Mouse (Mus musculus) brain, adult 2 months (tissue): Measurements from ENCODE around the gene Fut8.
"Not testable (repeated sequence)": the region's sequence is repeated elsewhere in the genome, so short reads cannot be mapped to it uniquely, and the experiment has no call there.

Experiments used
- DNase-seq: peaks from one replicate; pipeline ENCODE4 v3.0.0; 2011; ENCODE audit warnings: low read depth, low spot score

Fut8 gene

DNA sequence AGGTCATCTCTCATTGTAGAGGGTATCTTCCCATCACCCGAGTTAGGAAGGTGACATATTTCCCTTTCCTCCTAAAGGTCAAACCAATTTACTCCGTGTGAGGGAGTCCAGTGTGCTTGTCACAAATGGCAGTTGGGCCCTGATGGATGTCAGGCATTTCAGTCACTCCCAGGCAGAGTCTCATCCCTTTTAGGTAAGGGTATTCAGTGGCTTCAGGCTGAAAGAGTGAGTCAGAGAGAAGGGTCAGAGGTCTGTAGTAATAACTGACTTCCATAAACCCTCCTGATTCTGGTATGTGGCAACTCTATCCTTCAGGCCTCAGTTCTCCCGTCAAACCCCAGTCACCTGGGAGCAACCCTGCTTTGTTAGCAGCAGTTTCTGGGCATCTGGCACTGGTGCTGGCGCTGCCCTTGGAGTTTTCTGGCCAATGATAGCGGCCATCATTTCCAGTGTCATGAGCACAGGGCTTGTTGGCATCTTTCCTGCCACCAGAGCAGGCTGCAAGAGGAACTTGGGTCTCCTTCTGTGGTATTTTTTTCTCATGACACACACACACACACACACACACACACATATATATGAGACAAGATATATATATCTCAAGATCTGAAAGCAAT lies 262.6 kb downstream of the Fut8 start:
- peak; percentile 66 for DNase-seq

DNA sequence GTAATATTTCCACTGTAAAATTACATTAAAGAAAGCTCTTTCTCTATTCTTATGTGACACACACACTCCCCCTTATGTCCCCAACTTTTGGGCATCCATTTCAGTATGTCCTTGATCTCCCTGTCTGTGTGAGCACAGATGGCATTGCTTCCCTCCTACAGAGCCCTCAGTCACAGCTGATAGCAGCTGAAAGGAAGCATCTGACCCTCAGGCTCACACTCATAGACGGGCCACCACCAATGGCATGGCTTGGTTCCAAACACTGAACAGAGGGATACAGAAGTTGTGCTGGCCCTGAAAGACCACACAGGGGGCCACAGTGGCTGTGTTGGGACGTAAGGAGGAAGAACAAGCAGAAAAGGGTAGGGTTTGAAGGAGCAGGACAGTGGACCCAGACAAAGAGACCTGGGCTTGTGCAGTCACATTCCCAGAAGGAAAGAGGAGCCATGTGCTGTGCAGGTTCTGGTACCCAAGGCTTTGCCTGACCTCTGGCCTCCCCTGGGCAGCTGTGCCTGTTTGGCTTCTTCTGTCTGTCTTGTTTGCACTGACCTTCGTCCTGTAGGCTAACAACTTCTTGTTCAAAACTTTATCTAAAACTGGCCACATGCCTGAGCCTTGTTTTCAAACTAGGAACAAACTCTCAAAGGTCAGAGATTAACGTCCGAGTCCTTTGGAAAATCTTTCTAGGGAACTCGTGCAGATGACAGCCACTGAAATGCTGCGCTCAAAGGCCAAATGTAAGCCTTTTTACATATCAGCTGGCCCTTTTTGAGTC lies 263.7 kb downstream of the Fut8 start:
- peak; percentile 53 for DNase-seq

DNA sequence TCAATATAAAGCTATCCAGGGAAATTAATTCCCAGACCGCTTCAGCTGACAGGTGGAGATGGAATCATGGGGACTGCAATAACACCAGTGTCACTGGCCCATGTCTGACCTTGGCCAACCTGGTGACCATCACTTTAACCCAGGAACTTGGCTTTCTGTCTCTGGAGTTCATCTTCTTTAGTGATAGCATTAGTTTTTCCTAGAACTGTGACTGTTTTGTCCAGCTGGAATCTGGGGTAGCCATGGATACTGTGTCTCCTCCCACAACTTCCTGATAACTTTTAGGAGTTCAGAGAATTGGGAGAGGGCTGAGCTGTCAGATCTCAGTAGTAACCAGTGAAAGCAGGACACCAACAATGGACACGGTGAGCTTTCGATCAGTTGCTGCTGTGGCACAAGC lies 264.3 kb downstream of the Fut8 start:
- DNase-seq = no peak

DNA sequence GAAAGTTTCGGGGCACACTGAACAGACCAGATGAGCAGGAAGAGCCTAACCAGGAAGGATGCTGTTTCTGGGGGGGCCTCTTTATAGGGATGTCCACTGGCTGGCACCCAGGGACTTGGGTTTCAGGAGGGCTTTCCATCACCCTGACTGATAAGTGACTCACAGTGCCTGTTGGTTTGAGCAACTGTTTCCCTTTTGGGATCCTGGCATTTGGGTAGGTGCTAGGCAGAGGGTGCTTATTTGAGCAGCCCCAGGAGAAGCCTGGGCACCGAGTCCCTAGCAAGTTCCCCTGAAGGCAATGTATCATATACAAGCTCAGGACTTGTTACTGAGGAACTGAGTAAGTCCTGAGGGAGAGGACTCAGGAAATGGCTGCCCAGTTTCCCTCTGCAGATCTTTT lies 267.5 kb downstream of the Fut8 start:
- no peak for DNase-seq

DNA sequence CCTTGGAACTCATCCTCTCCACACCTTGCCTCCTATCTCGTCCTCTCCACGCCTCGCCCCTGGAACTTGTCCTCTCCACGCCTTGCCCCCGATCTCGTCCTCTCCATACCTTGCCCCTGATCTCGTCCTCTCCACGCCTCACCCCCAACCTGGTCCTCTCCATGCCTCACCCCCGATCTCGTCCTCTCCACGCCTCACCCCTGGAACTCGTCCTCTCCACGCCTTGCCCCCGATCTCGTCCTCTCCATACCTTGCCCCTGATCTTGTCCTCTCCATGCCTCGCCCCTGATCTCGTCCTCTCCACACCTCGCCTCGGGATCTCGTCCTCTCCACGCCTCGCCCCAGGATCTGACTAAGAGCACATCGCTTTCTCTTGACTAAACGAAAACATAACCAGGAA lies 269.8 kb downstream of the Fut8 start:
- DNase-seq = no peak

DNA sequence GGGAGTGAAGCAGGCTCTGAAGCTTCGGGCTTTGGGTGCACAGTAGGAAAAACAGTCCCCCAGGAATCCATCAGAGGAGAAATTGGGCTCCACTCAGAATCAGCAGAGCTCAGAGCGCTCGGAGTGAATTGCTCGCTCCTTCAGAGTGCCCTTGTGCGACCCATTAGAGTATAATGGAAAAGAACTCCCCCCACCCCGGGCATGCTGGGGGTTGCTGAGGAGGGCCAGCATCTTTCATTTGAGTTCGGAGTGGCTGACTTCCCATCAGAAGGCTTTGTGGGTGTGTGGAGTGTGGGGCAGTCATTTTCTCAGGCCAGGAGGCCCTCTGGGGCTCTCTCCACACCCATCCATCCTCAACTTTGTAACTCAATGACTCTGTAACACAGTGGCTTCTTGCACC lies 272.8 kb downstream of the Fut8 start:
- DNase-seq = no peak

DNA sequence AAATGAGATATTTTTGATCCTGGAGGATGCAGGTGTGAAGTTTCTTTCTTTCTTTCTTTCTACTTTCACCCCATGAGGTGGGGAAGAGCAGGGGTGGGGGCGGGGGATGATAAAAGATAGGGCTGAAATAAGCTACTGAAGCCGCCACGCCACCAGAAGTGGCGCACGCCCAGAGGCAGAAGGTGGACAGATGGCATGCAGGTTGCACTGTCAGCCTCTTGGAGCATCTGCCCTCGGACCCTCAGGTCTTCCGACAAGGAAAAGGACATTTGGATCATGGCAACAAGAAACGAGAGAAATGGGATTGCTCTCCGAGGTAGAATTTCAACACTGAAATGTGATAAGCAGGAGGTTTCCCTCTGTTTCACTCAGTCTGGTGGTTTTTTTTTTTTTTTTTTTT lies 273.3 kb downstream of the Fut8 start:
- DNase-seq = peak; percentile 92

DNA sequence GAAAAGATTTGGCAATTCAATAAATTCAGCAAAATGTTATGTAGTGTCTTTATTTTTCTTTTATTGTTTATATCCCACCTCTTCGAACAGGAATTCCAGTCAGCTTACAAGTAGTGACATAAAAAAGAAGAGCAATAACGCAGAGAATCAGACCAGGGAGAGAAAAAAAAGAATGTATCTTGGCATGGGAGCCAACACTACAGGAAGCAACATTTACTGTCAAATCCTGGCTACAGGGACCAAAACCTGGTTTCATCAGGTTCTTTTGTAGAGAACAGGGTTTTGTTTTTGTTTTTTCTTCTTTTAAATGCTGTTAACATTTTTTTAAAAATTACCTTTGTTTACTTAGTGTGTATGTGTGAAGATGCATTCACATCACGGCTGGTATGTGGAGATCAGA lies 273.7 kb downstream of the Fut8 start:
- peak; percentile 71 for DNase-seq

DNA sequence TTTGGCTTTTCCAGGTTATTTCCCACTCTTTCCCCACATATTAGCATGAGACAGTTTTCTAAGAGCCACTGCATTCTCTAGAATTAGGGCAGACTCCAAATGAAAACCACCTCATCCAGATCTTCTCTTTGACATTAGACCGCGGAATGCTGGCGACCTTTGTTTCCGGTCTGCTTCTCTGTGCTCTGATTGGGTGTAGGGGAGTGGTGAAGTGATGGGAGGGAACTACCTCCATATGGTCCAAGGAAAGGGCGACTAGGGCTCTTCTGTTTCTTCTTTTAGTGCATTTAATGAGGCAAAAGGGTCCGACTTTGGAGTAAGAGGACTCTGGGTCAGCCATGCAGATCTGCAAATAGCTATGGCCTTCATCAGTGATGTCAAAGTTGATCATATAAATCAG lies 278.9 kb downstream of the Fut8 start:
- DNase-seq = no peak

DNA sequence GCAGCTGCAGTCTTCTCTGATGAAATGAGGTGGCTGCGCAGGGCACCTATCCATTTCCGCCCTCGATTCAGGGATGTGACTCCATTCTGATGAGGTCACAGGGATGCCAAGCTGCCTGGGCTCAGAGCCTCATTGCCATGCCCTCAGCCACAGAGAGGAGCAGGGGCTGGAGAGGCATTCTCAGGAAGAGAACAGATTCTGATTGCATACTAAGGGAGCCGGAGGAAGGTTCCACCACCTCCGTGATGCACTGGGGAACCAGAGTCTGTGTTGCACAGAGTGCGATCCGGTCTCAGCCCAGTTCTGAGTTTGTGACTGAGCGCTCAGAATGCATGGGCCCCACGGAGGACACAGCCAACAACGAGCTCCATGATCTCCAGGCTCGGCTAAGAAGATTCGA lies 279.8 kb downstream of the Fut8 start:
- no peak for DNase-seq

DNA sequence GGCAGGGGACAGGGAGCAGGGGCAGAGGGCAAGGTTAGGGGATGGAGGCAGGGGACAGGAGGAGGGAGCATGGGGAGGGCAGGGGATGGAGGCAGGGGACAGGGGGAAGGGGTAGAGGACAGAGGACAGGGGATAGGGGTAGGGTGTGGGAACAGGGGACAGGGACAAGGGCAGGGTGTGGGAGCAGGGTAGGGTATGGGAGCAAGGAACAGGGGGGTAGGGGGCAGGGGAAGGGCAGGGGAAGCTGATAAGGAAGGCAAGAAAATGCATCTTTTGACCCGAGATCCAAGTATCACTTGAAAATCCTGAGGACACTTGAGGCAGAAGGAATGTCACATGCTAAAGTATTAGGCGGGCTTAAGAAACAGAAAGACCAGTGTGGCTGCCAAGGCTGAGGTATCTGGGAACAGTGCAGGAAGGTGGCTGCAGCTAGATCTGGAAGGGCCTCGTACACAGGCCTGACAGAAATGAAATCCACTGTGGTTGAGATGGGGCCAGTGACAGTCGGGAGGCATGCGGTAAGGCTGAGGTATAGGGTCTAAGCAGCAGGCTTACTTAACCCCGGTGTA lies 281.7 kb downstream of the Fut8 start:
- no peak for DNase-seq

DNA sequence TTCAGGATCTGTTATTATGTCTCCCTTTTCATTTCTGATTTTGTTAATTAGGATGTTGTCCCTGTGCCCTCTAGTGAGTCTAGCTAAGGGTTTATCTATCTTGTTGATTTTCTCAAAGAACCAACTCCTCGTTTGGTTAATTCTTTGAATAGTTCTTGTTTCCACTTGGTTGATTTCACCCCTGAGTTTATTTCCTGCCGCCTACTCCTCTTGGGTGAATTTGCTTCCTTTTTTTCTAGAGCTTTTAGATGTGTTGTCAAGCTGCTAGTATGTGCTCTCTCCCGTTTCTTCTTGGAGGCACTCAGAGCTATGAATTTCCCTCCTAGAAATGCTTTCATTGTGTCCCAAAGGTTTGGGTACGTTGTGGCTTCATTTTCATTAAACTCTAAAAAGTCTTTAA lies 286.1 kb downstream of the Fut8 start:
- DNase-seq = not testable (repeated sequence)
